Mouse (Mus musculus): Measurements from ENCODE around the gene Itga8. TPM values are rescaled to one million over a fixed set of nuclear protein-coding genes. Genes with fewer than 3 reads are reported as not detected.

Gene Itga8
- polyA plus RNA-seq (2015; fragmentation: Illumina TruSeq; extraction: RNeasy Lipid Tissue Mini Kit (QIAGEN cat#74804); ENCODE audit: low read depth, low replicate concordance), result 4.8 TPM

DNA sequence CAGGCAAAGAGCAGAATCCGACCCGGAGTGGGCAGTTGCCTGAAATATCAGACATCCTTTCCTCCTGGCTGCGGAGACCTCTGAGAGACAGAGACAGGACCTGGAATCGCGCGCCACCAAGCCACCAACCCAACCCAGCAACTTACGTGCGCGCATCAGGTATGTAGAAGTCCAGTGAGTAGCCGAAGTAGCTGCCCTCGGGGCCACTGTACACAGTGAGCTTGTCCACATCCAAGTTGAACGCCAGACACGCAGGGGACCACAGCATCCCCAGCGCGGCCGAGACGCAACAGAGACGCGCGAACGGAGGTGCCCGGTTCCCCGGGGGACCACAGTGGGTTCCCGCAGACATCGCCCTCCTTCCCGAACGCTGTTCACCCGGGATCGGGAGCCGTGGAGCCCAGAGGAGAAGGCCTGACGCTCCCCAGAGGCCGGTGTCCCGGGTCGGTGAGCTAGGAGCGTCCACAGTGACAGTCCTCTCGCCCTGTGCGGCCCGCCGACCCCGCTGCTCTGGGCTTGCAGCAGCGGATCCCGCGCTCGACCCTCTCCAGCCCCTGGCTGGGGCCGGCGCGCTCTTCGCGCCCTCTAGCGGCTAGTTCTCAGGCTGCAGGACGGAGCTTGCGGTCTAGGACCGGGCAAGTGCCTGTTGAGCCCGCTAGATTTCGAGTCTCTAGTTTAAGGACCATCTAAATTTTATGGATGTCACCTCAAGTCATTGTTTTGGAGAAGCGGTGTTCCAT, at the start of gene Itga8:
TSS of gene Itga8 (minus strand) at position 492 of the 740 bp plus-strand sequence.

Other genes starting within 250 kb of the Itga8 start
- 89.7 TPM for gene Mindy3, start 117.5 kb upstream of the Itga8 start, polyA plus RNA-seq (2015; fragmentation: Illumina TruSeq; extraction: RNeasy Lipid Tissue Mini Kit (QIAGEN cat#74804); ENCODE audit: low read depth, low replicate concordance)

Measured in brain, adult 10 weeks (tissue).